25 mouse cellular contexts compared by ENCODE assay signal in the genomic region with DNA sequence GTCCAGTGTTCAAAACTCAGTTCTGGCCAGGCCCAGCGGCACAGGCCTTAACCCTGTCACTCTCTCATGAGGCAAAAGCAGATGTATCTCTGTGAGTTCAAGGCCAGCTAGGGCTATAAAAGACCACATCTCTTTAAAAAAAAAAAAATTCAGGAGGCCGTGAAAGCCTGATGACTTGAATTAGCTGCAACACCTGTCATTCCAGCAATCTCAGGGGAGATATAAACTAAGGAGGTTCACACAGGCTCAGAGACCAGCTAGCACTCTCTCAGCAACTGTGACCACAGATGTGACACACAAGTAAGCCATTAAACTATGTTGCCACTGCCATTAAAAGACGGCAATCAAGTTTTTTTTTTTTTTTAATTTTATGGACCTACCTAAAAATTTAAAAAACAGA. TPM values are rescaled to one million over a fixed set of nuclear protein-coding genes. Genes with fewer than 3 reads are reported as not detected.
A peak's percentile ranks its signal among the peaks of the same experiment; 100 is the strongest.
DNase-seq lines count a peak whose midpoint lies in the region; ATAC-seq and TF ChIP-seq lines count a peak whose summit lies in the region.
"Had no signal": no experiment of that assay in that cellular context is flagged by ENCODE, and none has a peak within 500 bp of the region (broad histone marks: within the 10 kb centered on the region; RNA-seq: fewer than 3 reads in every experiment).

No protein-coding gene starts in this region.

- H3K27me3 ChIP-seq in limb, embryonic 14.5 days (ENCODE audit: control insufficient read depth, insufficient read depth, low read length) = no peaks in the 10 kb centered on the region
- no peaks in the 10 kb centered on the region for H3K27me3 ChIP-seq in limb, embryonic 10.5 days (ENCODE audit: low read depth, poor library complexity, severe bottlenecking)
- H3K27me3 ChIP-seq in CH12.LX (replicated peaks) = no peaks in the 10 kb centered on the region
- no peaks in the 10 kb centered on the region for H3K27me3 ChIP-seq in liver, postnatal 0 days (ENCODE audit: insufficient read depth, low read length)
- H3K27me3 ChIP-seq: embryonic facial prominence, embryonic 12.5 days; embryonic facial prominence, embryonic 15.5 days; forebrain, embryonic 12.5 days had no signal

- H3K27ac ChIP-seq in limb, embryonic 14.5 days (replicated peaks; ENCODE audit: low read depth, low read length) = no peak overlapping the region
- H3K27ac ChIP-seq in limb, embryonic 10.5 days = no peak overlapping the region
- no peak overlapping the region for H3K27ac ChIP-seq in CH12.LX (ENCODE audit: insufficient read depth, low read depth)
- H3K27ac ChIP-seq in liver, postnatal 0 days (ENCODE audit: low read depth) = no peak overlapping the region
- H3K27ac ChIP-seq: embryonic facial prominence, embryonic 12.5 days; embryonic facial prominence, embryonic 15.5 days; forebrain, embryonic 10.5 days; forebrain, embryonic 12.5 days had no signal

- no peak for DNase-seq in limb, embryonic 14.5 days (ENCODE audit: low spot score)
- no peak for DNase-seq in limb, embryonic 10.5 days (ENCODE audit: low spot score)
- no peak for DNase-seq in CH12.LX (ENCODE audit: extremely low read depth)
- DNase-seq in NIH3T3 (ENCODE audit: low read depth) = peak; percentile 20
- peak; percentile 14 for DNase-seq in mesoderm, embryonic 11.5 days (ENCODE audit: low read depth, low spot score)
- DNase-seq in kidney, postnatal 36 days = no peak
- no peak for DNase-seq in adrenal gland, postnatal 10 days
- DNase-seq in liver, postnatal 0 days = no peak
- DNase-seq: adrenal gland, adult 2 months; adrenal gland, postnatal 25 days; cerebellum, adult 11 months; cerebellum, adult 18-20 months; cerebellum, adult 8-10 months; cerebellum, adult 9-11 months; cerebellum, postnatal 14 days; cerebellum, postnatal 36 days; embryo, embryonic 11 days had no signal

- in situ Hi-C loops in CH12.LX (cut with MboI; ENCODE audit: low pct_ligation_motif_present, low pct_unique_long_range_greater_than_20kb, low sequenced_read_pairs) = no loop called here

- no peak overlapping the region for H3K4me2 ChIP-seq in limb, embryonic 14.5 days (replicated peaks; ENCODE audit: low read depth, low read length, severe bottlenecking)
- no peak overlapping the region for H3K4me2 ChIP-seq in CH12.LX (ENCODE audit: insufficient read depth, low read depth, poor library complexity, severe bottlenecking)
- no peak overlapping the region for H3K4me2 ChIP-seq in liver, postnatal 0 days (ENCODE audit: low read depth, low read length)
- H3K4me2 ChIP-seq: embryonic facial prominence, embryonic 12.5 days; embryonic facial prominence, embryonic 15.5 days; forebrain, embryonic 12.5 days had no signal

- WGBS in limb, embryonic 14.5 days = 40% methylated on average over 3 of the region's 3 CpGs
- 76% methylated on average over 3 of the region's 3 CpGs for WGBS in limb, embryonic 10.5 days
- 68% methylated on average over 3 of the region's 3 CpGs for WGBS in liver, postnatal 0 days (ENCODE audit: insufficient replicate concordance)

- H3K79me2 ChIP-seq in CH12.LX (replicated peaks; ENCODE audit: control insufficient read depth, extremely low read depth, insufficient read depth, poor library complexity, severe bottlenecking) = peaks cover 42% of the 10 kb centered on the region

- H3K4me3 ChIP-seq in limb, embryonic 14.5 days (replicated peaks; ENCODE audit: low read length) = no peak overlapping the region
- H3K4me3 ChIP-seq in limb, embryonic 10.5 days = no peak overlapping the region
- H3K4me3 ChIP-seq in CH12.LX (replicated peaks in 1 of 3; ENCODE audit: low read depth in 2 of 3, low read length in 2 of 3, poor library complexity in 1 of 3) = no peak overlapping the region
- no peak overlapping the region for H3K4me3 ChIP-seq in liver, postnatal 0 days (ENCODE audit: low read depth, low read length)
- H3K4me3 ChIP-seq: embryonic facial prominence, embryonic 12.5 days; embryonic facial prominence, embryonic 15.5 days; erythroblast, embryonic 14.5 days; forebrain, embryonic 10.5 days; forebrain, embryonic 12.5 days had no signal

- TF ChIP-seq EP300 in CH12.LX (IDR thresholded peaks at IDR 0.05; ENCODE audit: low read length) = no peak
- TF ChIP-seq EP300 in liver, postnatal 0 days (IDR thresholded peaks at IDR 0.05; ENCODE audit: low read depth) = no peak

- no peak for TF ChIP-seq RAD21 in CH12.LX (IDR thresholded peaks at IDR 0.05; ENCODE audit: low read depth, low read length)

- no peak for TF ChIP-seq POLR2A in limb, embryonic 14.5 days (IDR thresholded peaks at IDR 0.05; ENCODE audit: borderline replicate concordance, extremely low read depth, insufficient read depth, insufficient read length)
- TF ChIP-seq POLR2A in CH12.LX (IDR thresholded peaks at IDR 0.05; ENCODE audit: low read depth, low read length) = no peak

- H3K36me3 ChIP-seq in limb, embryonic 14.5 days (ENCODE audit: control insufficient read depth, insufficient read depth, low read length) = peaks cover 7% of the 10 kb centered on the region
- peaks cover 29% of the 10 kb centered on the region for H3K36me3 ChIP-seq in limb, embryonic 10.5 days
- H3K36me3 ChIP-seq in CH12.LX (replicated peaks in 1 of 2; ENCODE audit: control insufficient read depth in 1 of 2, insufficient read depth in 1 of 2, low read length in 1 of 2) = peaks cover 16 to 27% of the 10 kb centered on the region in 2 experiments
- H3K36me3 ChIP-seq in liver, postnatal 0 days (replicated peaks; ENCODE audit: insufficient read depth, low read length) = no peaks in the 10 kb centered on the region
- H3K36me3 ChIP-seq: embryonic facial prominence, embryonic 15.5 days; G1E had no signal

- ATAC-seq in limb, embryonic 14.5 days (ENCODE audit: low FRiP score, low read depth) = peak; percentile 30; the same call in 1 of the 2 replicates
- no peak for ATAC-seq in liver, postnatal 0 days
- ATAC-seq: forebrain, embryonic 14.5 days; forebrain, embryonic 16.5 days had no signal

- dilution Hi-C loops in CH12.LX (cut with MboI; ENCODE audit: extremely low pct_ligation_motif_present, extremely low pct_unique_long_range_greater_than_20kb, low sequenced_read_pairs) = no loop called here

- H3K9ac ChIP-seq in limb, embryonic 14.5 days (ENCODE audit: low read depth, low read length, severe bottlenecking) = no peak overlapping the region
- no peak overlapping the region for H3K9ac ChIP-seq in CH12.LX (ENCODE audit: insufficient read depth, low read depth)
- H3K9ac ChIP-seq in liver, postnatal 0 days (replicated peaks) = no peak overlapping the region
- H3K9ac ChIP-seq: embryonic facial prominence, embryonic 12.5 days; embryonic facial prominence, embryonic 15.5 days; forebrain, embryonic 12.5 days had no signal

- H3K4me1 ChIP-seq in limb, embryonic 14.5 days (ENCODE audit: control insufficient read depth, insufficient read depth, low read length) = peaks cover 5% of the 10 kb centered on the region
- H3K4me1 ChIP-seq in limb, embryonic 10.5 days = peaks cover 11% of the 10 kb centered on the region; the same call in 1 of the 2 replicates
- H3K4me1 ChIP-seq in CH12.LX (ENCODE audit: control insufficient read depth in 1 of 2, insufficient read depth in 2 of 2) = peaks cover 3 to 69% of the 10 kb centered on the region in 2 experiments
- H3K4me1 ChIP-seq in liver, postnatal 0 days (ENCODE audit: insufficient read depth) = no peaks in the 10 kb centered on the region

- H3K9me3 ChIP-seq in limb, embryonic 14.5 days (ENCODE audit: control insufficient read depth, low read length) = no peaks in the 10 kb centered on the region
- no peaks in the 10 kb centered on the region for H3K9me3 ChIP-seq in limb, embryonic 10.5 days (replicated peaks)
- no peaks in the 10 kb centered on the region for H3K9me3 ChIP-seq in CH12.LX (replicated peaks; ENCODE audit: low read length)
- H3K9me3 ChIP-seq in liver, postnatal 0 days (ENCODE audit: low read length) = no peaks in the 10 kb centered on the region
- H3K9me3 ChIP-seq: embryonic facial prominence, embryonic 12.5 days; embryonic facial prominence, embryonic 15.5 days; forebrain, embryonic 10.5 days; forebrain, embryonic 12.5 days; G1E had no signal

- no peak for TF ChIP-seq CTCF in CH12.LX (conservative IDR thresholded peaks at IDR 0.05 in 1 of 2, IDR thresholded peaks at IDR 0.05 in 1 of 2; ENCODE audit: low read depth in 2 of 2, low read length in 2 of 2)
- no peak for TF ChIP-seq CTCF in liver, postnatal 0 days (IDR thresholded peaks at IDR 0.05; ENCODE audit: low read depth)

TF ChIP-seq in CH12.LX, 34 proteins besides CTCF, POLR2A, EP300 and RAD21:
- TF ChIP-seq GABPA (IDR thresholded peaks at IDR 0.05; ENCODE audit: insufficient replicate concordance, low read depth, low read length) (no peak), JUN (IDR thresholded peaks at IDR 0.05; ENCODE audit: insufficient read depth, low read depth, low read length) (no peak), E2F4 (IDR thresholded peaks at IDR 0.05; ENCODE audit: insufficient replicate concordance, low read depth, low read length) (no peak), ZNF384 (IDR thresholded peaks at IDR 0.05; ENCODE audit: low read depth, low read length) (peak; percentile 72)

RNA-seq across cellular contexts. Expression of gene Enah, which starts 56.0 kb away (rescaled TPM):
- polyA plus RNA-seq in limb, embryonic 14.5 days (2012; rRNA removed) = 87.9 and 89.2 TPM in 2 replicates
- polyA plus RNA-seq in limb, embryonic 14.5 days (2014; fragmentation: Nextera tagmentation; extraction: Ambion mirVana) = 29.3 and 30.7 TPM in 2 replicates
- 23.0 and 23.6 TPM in 2 replicates for polyA plus RNA-seq in limb, embryonic 10.5 days (2016; fragmentation: Nextera tagmentation; extraction: Ambion mirVana)
- 72.6 and 80.1 TPM in 2 replicates for total RNA-seq in CH12.LX (2012; rRNA removed)
- 45.3 and 52.4 TPM in 2 replicates for total RNA-seq in CH12.LX (2014; rRNA removed)
- polyA plus RNA-seq in CH12.LX (2012; ENCODE audit: insufficient read length, low read depth) = 75.3 and 79.0 TPM in 2 replicates
- total RNA-seq in adrenal gland, postnatal 10 days (2021) = 10 to 100 TPM; 58.9 to 72.2 TPM
- polyA plus RNA-seq in liver, postnatal 0 days (2015; fragmentation: Nextera tagmentation; extraction: Ambion mirVana) = 0.36 and 0.41 TPM in 2 replicates
- polyA plus RNA-seq: G1E had no signal

Comparison
In these comparisons a context has a peak if more than half of its experiments do, and no peak if none do; other contexts are left out.
1. DNase-seq: peak in NIH3T3 (single experiment) and mesoderm, embryonic 11.5 days (single experiment); none in limb, embryonic 14.5 days (single experiment), limb, embryonic 10.5 days (single experiment), CH12.LX (single experiment), kidney, postnatal 36 days (0 of 2), adrenal gland, postnatal 10 days (single experiment) and liver, postnatal 0 days (single experiment).
2. RNA of gene Enah, which starts 56.0 kb away (polyA plus RNA-seq): 29.3 to 89.2 TPM in limb, embryonic 14.5 days, 75.3 to 79.0 TPM in CH12.LX and 23.0 to 23.6 TPM in limb, embryonic 10.5 days; 0.36 to 0.41 TPM in liver, postnatal 0 days; every median in the first group is over 10 times any median in the second.